ENCODE assay signal across 7 mouse cellular contexts in the genomic region with DNA sequence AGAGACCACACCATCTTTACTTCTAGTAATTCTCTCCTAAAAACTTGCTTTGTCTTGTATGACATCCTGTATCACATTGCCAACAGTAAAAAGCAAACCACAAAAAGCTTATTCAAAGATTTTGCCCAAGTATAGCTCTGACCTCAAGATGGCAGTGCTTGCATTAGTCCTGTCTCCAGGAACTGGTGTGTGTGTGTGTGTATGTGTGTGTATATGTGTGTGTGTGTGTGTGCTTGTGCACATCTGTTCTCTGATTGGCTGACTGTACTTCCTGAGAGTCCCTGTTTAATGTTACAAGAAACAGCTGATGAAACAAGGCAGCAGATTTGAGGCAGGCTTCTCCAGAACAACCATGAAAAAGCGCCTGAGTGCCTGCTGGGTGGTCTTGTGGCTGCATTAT.
A peak's percentile ranks its signal among the peaks of the same experiment; 100 is the strongest.
ATAC-seq lines count a peak whose summit lies in the region.
"Not testable (repeated sequence)": the region's sequence is repeated elsewhere in the genome, so short reads cannot be mapped to it uniquely, and the experiment has no call there.

No protein-coding gene starts in this region.

- H3K4me1 ChIP-seq in kidney, embryonic 16.5 days (ENCODE audit: insufficient read depth, low read length); stomach, embryonic 14.5 days (ENCODE audit: control insufficient read depth, insufficient read depth, low read length): not testable (repeated sequence)

- not testable (repeated sequence) for H3K9me3 ChIP-seq in kidney, embryonic 16.5 days (ENCODE audit: low read length); stomach, embryonic 14.5 days (ENCODE audit: control insufficient read depth, low read depth, low read length)

- H3K27me3 ChIP-seq in kidney, embryonic 16.5 days (ENCODE audit: insufficient read depth, low read length); stomach, embryonic 14.5 days (ENCODE audit: control insufficient read depth, insufficient read depth, low read length): not testable (repeated sequence)

- WGBS in kidney, embryonic 16.5 days: no CpG with 5 or more reads among the region's 1 CpGs
- no CpG with 5 or more reads among the region's 1 CpGs for WGBS in stomach, embryonic 14.5 days

- not testable (repeated sequence) for H3K4me3 ChIP-seq in kidney, embryonic 16.5 days (ENCODE audit: low read length); stomach, embryonic 14.5 days (ENCODE audit: low read depth, low read length)

- not testable (repeated sequence) for H3K9ac ChIP-seq in kidney, embryonic 16.5 days (replicated peaks; ENCODE audit: low read length); stomach, embryonic 14.5 days (replicated peaks; ENCODE audit: low read depth, low read length)

- H3K36me3 ChIP-seq in kidney, embryonic 16.5 days (ENCODE audit: insufficient read depth, low read length); stomach, embryonic 14.5 days (ENCODE audit: control insufficient read depth, insufficient read depth, low read length): not testable (repeated sequence)

- ATAC-seq in CD4-positive, CD25-positive, alpha-beta regulatory T cell, adult 4 months: peak; percentile 81
- peak; percentile 46 for ATAC-seq in common myeloid progenitor, adult 5-6 weeks (replicated peaks; ENCODE audit: low read depth, poor library complexity, severe bottlenecking)
- ATAC-seq in granulocyte monocyte progenitor cell, adult 5-6 weeks (replicated peaks; ENCODE audit: poor library complexity, severe bottlenecking): peak; percentile 47; the same call in 1 of the 2 replicates
- ATAC-seq in inflammation-experienced regulatory T-cells, adult 6 months: peak; percentile 78
- ATAC-seq in kidney, embryonic 16.5 days (ENCODE audit: low FRiP score, low TSS enrichment): 0 out of 2 replicates have a peak, but pooled peaks have one; percentile 19
- peak; percentile 53 for ATAC-seq in megakaryocyte progenitor cell, adult 5-6 weeks (replicated peaks; ENCODE audit: poor library complexity)
- ATAC-seq in stomach, embryonic 14.5 days (ENCODE audit: insufficient number of reproducible peaks, insufficient read depth, low FRiP score, low read depth): 0 out of 2 replicates have a peak, but pooled peaks have one; percentile 53

- not testable (repeated sequence) for H3K27ac ChIP-seq in kidney, embryonic 16.5 days (ENCODE audit: low read length); stomach, embryonic 14.5 days (ENCODE audit: low read length)

- H3K4me2 ChIP-seq in kidney, embryonic 16.5 days (replicated peaks; ENCODE audit: low read depth, low read length); stomach, embryonic 14.5 days (replicated peaks; ENCODE audit: low read depth, low read length): not testable (repeated sequence)

Comparison
In these comparisons a context has a peak if more than half of its experiments do, and no peak if none do; other contexts are left out.
1. ATAC-seq: peak in every context shown above with its lines; median percentile 81 in CD4-positive, CD25-positive, alpha-beta regulatory T cell, adult 4 months; 78 in inflammation-experienced regulatory T-cells, adult 6 months; 53 in megakaryocyte progenitor cell, adult 5-6 weeks; 53 in stomach, embryonic 14.5 days; 47 in granulocyte monocyte progenitor cell, adult 5-6 weeks; 46 in common myeloid progenitor, adult 5-6 weeks; 19 in kidney, embryonic 16.5 days.